Mouse (Mus musculus): Measurements from ENCODE around the gene R3hdm1.
A peak's percentile ranks its signal among the peaks of the same experiment; 100 is the strongest.
"Not testable (repeated sequence)": the region's sequence is repeated elsewhere in the genome, so short reads cannot be mapped to it uniquely, and the experiment has no call there.

Gene R3hdm1

DNA sequence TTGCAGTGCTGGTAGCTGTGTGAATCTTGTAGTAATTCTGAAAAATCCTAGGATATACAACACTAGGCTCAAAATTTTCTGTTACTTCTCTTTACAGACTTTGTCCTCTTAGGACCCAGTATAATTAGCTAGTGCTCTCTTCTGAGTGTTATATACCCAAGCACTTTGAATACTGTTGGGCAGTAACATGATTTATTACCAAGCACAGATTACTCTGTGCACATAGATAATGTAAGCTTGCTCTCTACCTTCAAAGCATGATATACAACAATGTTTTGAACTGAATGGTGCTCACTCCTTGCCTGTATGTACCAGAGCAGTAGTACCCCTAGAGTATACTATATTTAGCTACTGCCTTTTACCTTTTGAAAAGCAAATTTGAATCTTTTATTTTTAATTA lies 33.1 kb downstream of the R3hdm1 start:
- not testable (repeated sequence) for DNase-seq (ENCODE audit: low read depth, low spot score)

DNA sequence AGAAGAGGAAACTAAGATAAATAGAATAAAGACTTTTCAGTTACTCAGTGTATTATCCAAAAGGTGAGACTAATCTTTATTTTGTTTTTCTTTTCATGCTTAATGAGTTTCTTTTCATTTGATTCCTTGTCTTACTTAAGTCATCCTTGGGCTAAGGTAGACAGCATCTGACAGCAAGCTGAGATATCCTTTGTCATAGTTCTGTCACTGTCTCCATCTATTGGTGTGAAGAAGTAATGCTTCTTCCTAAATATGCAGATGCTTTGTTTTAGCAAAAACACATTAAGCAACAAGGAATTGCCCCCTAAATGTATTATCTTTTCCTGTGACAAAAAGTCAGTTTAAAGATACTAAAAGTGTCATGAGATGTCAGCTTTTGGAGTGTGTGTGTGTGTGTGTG lies 37.9 kb downstream of the R3hdm1 start:
- peak; percentile 41 for DNase-seq (ENCODE audit: low read depth, low spot score)

DNA sequence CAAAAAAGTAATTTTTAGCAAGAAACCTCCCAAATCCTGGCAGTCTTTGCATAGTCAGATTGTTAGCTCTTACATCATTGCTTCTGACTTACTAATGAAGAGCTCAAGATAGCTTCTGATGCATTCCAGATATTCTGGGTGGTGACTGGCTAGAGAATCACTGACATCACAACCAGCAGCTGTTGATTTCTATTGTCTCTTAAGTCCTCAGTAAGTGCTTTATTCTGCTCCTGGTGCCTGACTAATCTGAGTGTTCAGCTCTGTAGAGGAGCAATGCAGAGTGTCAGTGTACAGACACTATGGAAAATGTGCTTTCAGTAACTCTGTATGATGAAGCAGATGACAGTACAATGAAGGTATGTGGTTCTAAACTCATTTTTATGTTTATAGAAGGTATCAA lies 38.6 kb downstream of the R3hdm1 start:
- no peak for DNase-seq (ENCODE audit: low read depth, low spot score)

DNA sequence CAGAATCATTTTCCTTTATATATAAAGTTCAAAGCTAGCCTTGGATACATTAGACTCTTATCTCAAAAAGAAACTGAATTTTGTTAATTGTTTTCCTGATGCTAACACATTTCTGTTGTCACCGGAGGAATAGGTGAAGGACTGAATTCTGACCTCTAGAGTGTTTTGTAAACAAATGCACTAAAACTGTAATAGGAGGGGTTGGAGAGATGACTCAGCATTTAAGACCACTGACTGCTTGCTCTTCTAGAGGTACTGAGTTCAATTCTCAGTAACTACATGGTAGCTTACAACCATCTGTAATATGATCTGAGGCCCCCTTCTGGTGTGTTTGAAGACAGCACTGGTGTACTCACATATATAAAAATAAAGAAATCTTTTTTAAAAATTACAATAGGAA lies 63.9 kb downstream of the R3hdm1 start:
- DNase-seq (ENCODE audit: low read depth, low spot score), result no peak

DNA sequence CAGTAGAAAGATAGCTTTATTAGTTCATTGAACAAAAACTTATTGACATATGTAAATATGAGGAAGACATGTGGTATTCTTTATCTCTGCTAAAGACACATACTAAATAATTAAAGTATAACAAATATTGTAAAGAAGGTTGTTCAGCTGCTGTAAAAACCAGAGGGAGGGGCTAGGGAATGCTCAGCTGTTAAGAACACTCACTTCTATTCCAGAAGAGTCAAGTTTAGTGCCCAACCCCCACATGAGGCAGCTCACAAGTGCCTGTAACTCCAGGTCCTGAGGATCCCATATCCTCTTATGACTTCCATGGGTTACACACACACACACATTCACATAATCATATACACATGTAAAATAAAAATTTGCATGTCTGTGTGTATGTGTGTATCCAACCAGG lies 67.0 kb downstream of the R3hdm1 start:
- DNase-seq (ENCODE audit: low read depth, low spot score), result no peak

DNA sequence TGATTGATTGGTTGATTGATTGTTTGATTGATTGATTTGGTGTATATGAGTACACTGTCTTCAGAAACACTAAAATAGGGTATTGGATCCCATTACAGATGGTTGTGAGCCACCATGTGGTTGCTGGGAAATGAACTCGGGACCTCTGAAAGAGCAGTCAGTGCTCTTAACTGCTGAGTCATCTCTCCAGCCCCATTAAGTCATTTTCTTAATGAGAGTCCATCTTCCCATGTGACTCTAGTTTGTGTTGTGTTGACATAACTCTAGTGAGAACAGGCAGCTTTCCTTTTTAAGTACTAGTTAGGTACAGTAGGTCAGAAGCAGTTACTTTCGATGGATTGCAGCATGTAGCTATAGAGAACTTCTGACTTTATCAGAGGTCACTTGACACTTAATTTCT lies 88.3 kb downstream of the R3hdm1 start:
- no peak for DNase-seq (ENCODE audit: low read depth, low spot score)

DNA sequence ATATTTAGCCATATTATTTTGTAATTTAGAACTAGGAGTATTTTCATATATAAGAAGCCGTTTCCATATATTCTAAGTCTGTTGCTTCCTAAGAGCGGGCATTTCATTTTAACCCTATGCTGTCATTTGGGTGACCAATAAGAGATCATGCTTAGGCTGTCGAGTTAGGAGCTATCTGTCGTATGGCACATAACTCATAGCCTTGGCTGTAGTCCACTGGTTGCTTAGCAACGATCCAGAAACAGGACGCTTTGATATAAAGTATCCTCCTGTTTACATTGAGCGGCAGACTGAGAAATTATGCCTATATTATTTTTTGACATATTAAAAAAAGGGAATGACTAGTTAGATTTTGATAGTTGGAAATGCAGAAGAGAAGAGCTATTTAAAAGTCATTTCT lies 89.3 kb downstream of the R3hdm1 start:
- DNase-seq (ENCODE audit: low read depth, low spot score), result no peak

DNA sequence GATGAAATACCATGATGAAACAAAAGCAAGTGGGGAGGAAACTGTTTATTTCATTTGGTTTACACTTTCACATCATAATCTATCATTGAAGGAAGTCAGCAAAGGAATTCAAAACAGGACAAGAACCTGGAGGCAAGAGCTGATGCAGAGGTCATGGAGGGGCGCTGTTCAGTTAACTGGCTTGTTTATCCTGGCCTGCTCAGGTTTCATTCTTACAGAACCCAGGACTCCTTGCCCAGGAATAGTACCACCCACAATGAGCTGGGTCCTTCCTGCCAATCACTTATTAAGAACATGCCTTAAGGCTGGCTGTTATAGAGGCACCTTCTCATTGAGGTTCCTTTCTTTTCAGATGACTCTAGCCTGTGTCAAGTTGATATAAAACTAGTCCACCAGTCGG lies 90.9 kb downstream of the R3hdm1 start:
- DNase-seq (ENCODE audit: low read depth, low spot score), result no peak

DNA sequence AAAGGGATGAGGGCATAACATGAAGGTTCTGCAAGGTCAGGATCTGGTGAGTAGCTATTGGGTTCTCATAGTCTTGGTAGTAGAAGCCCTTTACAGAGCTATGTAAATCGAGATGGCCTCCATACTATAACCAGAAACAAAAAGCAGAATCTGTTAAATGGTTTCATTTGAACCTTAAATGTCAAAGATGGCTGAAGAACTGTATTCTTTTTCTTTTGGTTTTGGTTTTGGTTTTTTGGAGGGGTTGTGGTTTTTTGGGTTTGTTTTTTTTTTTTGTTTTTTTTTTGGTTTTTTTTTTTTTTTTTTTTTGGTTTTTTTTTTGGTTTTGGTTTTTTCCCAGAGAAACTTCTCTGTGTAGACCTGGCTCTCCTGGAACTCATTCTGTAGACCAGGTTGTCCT lies 94.3 kb downstream of the R3hdm1 start:
- DNase-seq (ENCODE audit: low read depth, low spot score), result peak; percentile 3

DNA sequence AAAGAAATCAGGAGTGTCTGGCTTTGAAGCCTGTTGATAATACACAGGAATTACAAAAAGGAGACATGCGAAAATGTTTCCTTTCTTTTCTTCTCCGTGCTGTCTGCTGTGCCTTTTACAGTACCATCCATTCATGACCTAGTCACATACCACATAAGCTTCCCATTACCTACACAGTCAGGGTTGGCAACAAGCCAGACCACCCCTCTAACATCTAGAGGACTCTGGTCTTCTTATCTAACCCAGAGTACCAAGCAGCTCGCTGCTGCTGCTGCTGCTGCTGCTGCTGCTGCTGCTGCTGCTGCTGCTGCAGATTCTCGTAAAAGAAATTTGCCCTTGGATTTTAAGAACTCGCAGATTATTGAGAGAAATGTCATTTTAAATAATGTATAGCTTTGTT lies 110.2 kb downstream of the R3hdm1 start:
- no peak for DNase-seq (ENCODE audit: low read depth, low spot score)

DNA sequence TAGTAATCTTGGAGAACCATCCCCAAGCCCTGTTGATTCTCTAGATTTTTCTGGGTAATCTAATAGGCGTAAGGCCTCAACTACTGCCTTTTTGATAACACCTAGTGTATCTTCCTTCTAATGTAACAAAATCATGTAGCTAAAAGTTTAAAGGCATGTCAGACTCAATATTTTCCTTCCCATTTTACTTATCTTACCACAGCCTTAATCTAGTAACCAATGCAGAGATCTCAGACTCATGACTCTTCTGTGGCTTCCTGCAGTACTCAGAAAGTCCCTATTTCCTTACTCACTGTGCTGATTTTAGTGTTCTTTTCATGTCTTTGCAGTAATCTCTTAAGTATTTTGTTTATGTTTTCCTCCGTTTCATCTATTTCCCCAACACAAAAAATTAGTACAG lies 118.8 kb downstream of the R3hdm1 start:
- DNase-seq (ENCODE audit: low read depth, low spot score), result no peak

DNA sequence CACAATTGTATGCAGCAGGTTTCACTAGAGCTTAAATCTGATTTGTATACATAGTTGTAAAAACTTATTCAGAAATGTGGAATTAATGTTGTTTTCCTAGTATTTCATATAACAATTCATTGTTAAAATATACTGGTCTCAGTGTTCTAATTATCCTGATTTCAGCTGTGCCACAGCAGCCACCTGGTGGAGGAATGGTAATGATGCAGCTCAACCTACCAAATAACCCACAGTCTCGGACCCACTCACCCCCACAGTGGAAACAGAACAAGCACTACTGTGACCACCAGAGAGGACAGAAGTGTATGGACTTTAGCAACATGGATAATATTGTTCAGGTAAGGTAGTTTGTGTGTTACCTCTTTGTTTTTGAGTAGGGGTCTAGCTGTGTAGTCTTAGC lies 120.2 kb downstream of the R3hdm1 start:
- DNase-seq (ENCODE audit: low read depth, low spot score), result peak; percentile 16

DNA sequence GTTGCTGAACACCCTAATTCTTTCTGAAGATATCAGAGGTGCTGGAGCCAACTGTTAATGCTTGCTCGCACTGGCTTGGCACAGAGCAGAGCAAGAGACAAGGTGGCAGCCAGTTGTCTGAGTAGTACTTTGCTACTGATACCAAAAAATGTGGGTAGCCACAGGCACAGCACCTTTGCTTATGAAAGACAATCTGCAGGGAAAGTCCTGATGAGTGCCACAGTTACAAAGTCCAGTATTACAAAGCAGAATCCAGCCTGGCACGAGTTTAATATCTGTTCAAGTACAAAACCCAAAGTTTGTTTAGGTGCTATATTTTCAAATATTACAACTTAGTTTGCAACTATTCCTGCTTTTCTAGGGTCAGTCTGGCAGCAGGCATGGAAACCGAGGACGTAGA lies 132.1 kb downstream of the R3hdm1 start:
- DNase-seq (ENCODE audit: low read depth, low spot score), result no peak

DNA sequence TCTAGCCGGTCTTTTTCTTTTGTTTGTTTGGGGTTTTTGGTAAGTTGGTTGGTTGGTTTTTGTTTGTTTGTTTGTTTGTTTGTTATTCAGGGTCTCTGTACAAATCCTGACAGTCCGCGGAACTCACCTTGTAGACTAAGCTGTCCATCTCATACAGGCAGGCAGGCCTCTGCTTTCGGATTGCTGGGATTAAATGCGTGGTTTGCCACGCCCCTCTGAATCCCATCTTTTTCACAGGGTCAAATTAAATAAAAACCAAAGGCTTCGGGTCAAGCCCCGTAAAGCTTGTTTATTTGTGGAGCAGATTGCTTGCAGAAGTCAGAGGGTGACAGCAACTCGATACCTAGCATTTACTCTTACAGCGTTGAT lies 140.5 kb downstream of the R3hdm1 start, which contains the start of gene Ubxn4:
Gene Ubxn4, plus strand, starts transcription at position 338 of the 369 bp plus-strand sequence.
- no peak for DNase-seq (ENCODE audit: low read depth, low spot score)

DNA sequence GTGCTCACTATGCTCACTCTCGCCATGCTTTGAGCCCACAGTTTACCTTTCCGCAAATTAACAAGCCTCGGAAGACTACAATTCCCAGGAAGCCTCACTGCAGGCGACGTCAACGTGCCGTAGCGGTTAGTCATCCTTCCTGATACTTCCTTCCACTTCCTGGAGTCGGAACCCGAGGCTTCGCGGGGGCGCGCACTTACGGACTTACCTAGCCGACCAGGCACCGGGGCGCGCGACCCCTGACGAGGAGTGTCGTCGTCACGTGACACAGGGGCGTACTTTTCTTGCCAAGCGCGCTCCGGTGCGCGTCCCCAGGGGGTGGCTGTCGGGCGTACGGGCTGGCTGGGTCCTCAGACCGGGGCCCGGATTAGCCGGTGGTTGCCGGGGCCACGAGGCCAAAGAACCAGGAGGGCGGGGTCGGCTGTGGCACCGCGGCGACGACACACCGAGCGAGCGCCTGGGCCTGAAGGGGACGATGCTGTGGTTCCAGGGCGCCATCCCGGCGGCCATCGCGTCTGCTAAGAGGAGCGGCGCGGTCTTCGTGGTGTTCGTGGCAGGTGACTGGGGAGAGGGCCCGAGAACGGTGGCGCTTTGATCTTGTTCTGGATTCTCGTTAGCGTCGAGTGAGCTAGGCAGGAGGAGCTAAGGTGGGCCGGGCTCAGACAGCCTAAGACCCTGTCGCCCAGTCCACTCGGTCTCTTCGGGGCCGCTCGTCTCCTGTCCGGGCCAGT lies 141.1 kb downstream of the R3hdm1 start:
- DNase-seq (ENCODE audit: low read depth, low spot score), result peak; percentile 99

DNA sequence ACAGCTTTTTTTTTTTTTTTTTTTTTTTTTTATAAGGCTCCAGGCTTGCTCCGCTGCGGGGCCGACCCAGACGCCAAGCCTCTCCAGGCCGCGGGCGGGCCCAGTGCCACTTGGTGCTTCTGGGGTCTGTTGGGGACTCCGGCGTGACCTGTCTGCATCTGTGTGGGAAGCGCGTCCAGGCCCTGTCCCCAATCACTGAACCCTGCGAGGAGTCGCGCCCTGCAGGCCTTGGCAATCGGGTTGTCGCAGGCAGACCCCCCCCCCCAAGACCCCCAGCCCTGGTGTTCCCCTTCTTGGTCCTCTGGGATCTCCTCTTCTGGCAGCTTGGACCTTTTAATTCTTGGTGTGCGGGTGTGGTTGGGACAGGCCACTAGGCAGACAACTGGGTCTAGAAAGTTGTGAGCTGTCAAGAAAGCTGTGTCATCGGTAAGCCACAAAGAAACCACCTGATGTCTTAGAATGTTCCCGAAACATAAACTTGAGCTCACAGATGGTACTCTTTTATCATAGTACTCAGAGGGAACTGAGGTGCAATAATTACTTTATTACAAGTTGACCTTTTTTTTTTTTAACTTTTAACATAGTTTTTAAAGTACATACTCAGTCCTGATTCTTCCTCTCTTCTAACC lies 141.7 kb downstream of the R3hdm1 start:
- peak; percentile 67 for DNase-seq (ENCODE audit: low read depth, low spot score)

DNA sequence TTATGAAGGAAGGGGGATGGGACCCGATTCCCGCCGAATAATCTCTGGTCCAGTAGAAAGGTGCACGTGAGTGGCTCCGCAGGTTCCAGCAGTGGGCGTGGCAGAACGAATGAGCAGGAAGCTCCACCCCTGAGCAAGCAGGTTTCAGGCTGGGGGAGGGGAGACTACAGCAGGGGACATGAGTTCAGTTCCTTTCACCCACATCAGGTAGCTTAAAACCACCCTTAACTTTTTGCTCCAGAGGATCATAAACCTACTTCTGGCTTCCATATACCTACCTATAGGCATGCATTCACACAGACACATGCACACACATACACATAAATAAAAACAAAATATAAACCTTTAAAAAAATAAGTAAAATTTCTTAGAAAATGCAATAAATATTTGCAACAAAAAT lies 164.0 kb downstream of the R3hdm1 start:
- DNase-seq (ENCODE audit: low read depth, low spot score), result not testable (repeated sequence)

DNA sequence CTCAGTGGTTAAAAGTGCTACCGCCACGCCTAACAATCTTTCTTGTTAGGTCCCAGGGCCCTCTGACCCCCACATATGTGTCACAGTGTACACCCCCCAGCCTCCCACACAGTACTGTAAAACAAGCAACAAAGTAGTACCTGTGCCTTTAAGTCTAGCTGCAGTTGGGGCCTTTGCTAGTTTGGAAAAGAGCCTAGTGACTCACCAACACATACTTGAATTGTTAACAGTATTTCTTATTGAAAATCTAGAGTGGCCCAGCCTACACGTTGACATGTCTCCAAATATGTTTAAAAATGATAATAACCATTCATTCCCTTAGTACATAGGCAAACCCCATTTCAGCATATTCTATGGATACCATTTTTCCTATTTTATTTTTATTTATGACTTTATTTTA lies 167.6 kb downstream of the R3hdm1 start:
- DNase-seq (ENCODE audit: low read depth, low spot score), result no peak

DNA sequence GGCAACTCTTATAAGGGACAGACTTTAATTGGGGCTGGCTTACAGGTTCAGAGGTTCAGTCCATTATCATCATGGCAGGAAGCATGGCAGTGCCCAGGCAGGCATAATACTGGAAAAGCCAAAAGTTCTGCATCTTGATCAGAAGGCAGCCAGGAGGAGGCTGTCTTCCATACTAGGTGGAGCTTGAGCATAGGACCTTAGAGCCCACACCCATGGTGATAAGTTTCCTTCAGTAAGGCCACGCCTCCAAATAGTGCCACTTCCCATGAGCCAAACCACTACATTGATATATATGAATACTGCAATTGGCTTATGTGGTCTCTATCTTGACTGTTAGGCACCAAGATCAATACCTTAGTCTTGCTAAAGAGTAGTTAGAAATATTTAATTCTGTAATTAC lies 172.8 kb downstream of the R3hdm1 start:
- no peak for DNase-seq (ENCODE audit: low read depth, low spot score)

DNA sequence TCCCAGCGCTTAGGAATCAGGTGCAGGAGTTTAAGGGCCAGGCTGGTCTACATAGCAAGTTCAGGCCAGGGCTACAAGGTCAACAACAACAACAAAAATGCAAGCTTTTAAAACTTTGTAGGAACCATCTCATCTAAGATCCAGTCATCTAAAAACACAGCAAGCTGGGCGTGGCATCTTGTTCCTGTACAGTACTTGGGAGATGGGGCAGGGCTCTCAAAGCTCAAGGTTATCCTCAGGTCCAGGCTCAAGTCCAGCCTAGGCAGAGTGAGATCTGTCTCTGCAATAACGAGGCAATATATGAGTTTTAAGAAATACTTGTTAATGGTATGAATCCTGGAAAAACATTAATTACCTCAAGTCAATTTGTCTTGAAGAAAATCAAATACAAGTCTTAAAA lies 175.5 kb downstream of the R3hdm1 start:
- DNase-seq (ENCODE audit: low read depth, low spot score), result no peak

DNA sequence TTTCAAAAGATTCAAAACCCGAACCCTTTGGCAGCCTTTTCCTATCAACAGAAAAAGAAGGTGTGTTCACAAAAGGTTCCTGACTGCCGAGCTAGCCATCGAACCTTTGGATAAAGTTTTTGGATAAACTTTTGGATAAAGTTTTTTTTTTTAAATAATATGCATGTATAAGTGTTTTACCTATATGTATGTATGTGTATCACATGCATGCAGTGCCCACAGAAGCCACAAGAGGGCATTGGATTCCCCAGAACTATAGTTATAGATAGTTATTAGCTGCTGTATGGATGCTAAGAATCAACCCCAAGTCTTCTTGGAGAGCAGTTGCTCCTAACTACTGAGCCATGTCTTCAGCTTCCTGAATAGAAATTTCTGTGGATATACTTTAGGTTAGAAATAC lies 178.7 kb downstream of the R3hdm1 start:
- DNase-seq (ENCODE audit: low read depth, low spot score), result peak; percentile 20

DNA sequence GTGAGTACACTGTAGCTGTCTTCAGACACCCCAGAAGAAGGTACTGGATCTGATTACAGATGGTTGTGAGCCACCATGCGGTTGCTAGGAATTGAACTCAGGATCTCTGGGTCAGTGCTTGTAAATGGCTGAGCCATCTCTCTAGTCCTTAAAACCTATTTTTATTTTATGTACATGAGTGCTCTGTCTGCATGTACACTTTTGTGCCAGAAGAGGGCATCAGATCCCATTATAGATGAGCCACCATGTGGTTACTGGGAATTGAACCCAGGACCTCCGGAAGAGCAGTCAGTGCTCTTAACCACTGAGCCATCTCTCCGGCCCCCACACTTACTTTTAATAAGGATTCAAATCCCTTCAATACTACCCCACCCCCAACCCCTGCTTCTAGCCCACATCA lies 179.8 kb downstream of the R3hdm1 start:
- no peak for DNase-seq (ENCODE audit: low read depth, low spot score)

DNA sequence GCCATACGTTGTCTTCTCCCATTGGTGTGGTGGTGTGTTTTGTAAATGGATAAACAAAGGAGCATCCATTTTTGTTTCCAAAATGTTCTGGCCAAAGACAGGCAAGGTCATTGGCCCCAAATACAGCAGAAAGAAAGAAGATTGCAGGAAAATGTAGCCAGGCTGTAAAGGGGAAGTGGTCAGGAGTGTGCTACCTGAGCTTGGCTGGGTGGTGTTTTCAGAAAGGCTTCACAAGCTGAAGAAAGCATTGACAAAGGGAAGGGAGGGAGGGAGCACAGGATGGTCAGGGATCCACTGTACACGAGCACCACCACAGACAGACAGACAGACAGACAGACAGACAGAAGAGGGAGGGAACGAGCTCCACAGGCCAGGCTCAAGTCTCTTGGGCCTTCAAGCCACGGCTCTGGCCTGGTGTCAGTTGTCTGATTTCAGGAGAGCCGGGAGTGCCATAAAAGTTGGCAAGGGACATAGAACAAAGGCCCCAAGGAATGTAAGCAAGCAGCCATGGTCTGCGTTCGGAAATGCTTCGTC lies 181.1 kb downstream of the R3hdm1 start:
- DNase-seq (ENCODE audit: low read depth, low spot score), result no peak
